13 mouse cellular contexts compared by ENCODE assay signal in the genomic region with DNA sequence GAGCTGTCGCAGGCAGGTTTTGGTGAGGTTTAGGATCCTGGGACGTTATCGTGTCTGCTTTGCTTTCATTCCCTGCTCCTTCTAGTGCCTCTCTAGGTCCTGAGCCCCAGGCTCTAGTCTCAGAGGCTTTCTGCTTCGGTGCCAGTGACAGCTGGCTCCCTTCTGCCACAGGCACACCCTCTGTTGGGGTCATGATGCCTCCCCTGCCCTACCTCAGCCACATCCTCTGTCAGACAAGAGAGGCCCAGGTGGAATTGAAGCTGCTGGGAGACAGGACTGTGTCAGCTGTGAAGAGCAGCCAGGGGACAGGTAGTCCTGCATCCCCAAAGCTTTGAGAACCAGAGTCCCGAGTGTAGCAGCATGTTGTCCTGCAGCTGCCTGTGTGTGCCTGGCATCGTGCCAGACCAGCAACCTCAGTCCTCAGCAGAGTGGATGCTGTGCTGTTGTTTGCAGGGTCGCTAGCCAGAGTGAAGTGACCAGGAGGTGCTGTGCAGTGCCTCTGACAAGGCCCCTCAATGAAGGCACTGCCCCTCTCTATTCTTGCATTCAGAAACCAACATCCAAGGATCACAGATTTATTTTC. TPM values are rescaled to one million over a fixed set of nuclear protein-coding genes. Genes with fewer than 3 reads are reported as not detected.
A peak's percentile ranks its signal among the peaks of the same experiment; 100 is the strongest.
DNase-seq lines count a peak whose midpoint lies in the region; ATAC-seq and TF ChIP-seq lines count a peak whose summit lies in the region.
"Had no signal": no experiment of that assay in that cellular context is flagged by ENCODE, and none has a peak within 500 bp of the region (broad histone marks: within the 10 kb centered on the region; RNA-seq: fewer than 3 reads in every experiment).

No protein-coding gene starts in this region.

- peak overlapping the region; percentile 57; the same call in 1 of the 2 replicates for H3K27ac ChIP-seq in forebrain, embryonic 11.5 days (ENCODE audit: low read depth, low read length)
- no peak overlapping the region for H3K27ac ChIP-seq in forebrain, embryonic 10.5 days
- peak overlapping the region; percentile 97 for H3K27ac ChIP-seq in forebrain, embryonic 13.5 days
- no peak overlapping the region for H3K27ac ChIP-seq in limb, embryonic 14.5 days (replicated peaks; ENCODE audit: low read depth, low read length)
- H3K27ac ChIP-seq: liver, embryonic 12.5 days had no signal

- peak overlapping the region; percentile 27; the same call in 1 of the 2 replicates for H3K9ac ChIP-seq in forebrain, embryonic 11.5 days (ENCODE audit: low read length)
- peak overlapping the region; percentile 58 for H3K9ac ChIP-seq in forebrain, embryonic 13.5 days
- H3K9ac ChIP-seq in limb, embryonic 14.5 days (ENCODE audit: low read depth, low read length, severe bottlenecking) = 0 out of 2 replicates have a peak overlapping the region, but pooled peaks have one; percentile 8
- H3K9ac ChIP-seq: heart, embryonic 12.5 days; liver, embryonic 12.5 days had no signal

- H3K4me1 ChIP-seq in forebrain, embryonic 11.5 days (replicated peaks; ENCODE audit: control insufficient read depth, insufficient read depth, low read length) = peaks cover 33% of the 10 kb centered on the region
- peaks cover 50% of the 10 kb centered on the region for H3K4me1 ChIP-seq in forebrain, embryonic 10.5 days
- peaks cover 78% of the 10 kb centered on the region for H3K4me1 ChIP-seq in forebrain, embryonic 13.5 days
- H3K4me1 ChIP-seq in limb, embryonic 14.5 days (ENCODE audit: control insufficient read depth, insufficient read depth, low read length) = peaks cover 15% of the 10 kb centered on the region

- H3K4me2 ChIP-seq in forebrain, embryonic 11.5 days (ENCODE audit: low read depth, low read length, severe bottlenecking) = no peak overlapping the region
- H3K4me2 ChIP-seq in forebrain, embryonic 13.5 days = peak overlapping the region; percentile 3; the same call in 1 of the 2 replicates
- H3K4me2 ChIP-seq in limb, embryonic 14.5 days (replicated peaks; ENCODE audit: low read depth, low read length, severe bottlenecking) = no peak overlapping the region
- H3K4me2 ChIP-seq: heart, embryonic 12.5 days; liver, embryonic 12.5 days had no signal

- no peak for TF ChIP-seq POLR2A in limb, embryonic 14.5 days (IDR thresholded peaks at IDR 0.05; ENCODE audit: borderline replicate concordance, extremely low read depth, insufficient read depth, insufficient read length)

- H3K4me3 ChIP-seq in forebrain, embryonic 11.5 days (ENCODE audit: low read depth, low read length) = no peak overlapping the region
- no peak overlapping the region for H3K4me3 ChIP-seq in forebrain, embryonic 10.5 days
- H3K4me3 ChIP-seq in forebrain, embryonic 13.5 days = no peak overlapping the region
- no peak overlapping the region for H3K4me3 ChIP-seq in limb, embryonic 14.5 days (replicated peaks; ENCODE audit: low read length)
- H3K4me3 ChIP-seq: heart, embryonic 12.5 days; liver, embryonic 12.5 days had no signal

- no peak for ATAC-seq in forebrain, embryonic 11.5 days (replicated peaks; ENCODE audit: low FRiP score)
- ATAC-seq in forebrain, embryonic 13.5 days = peak; percentile 31; the same call in 1 of the 2 replicates
- no peak for ATAC-seq in limb, embryonic 14.5 days (ENCODE audit: low FRiP score, low read depth)
- no peak for ATAC-seq in erythroblast, adult 5-6 weeks (replicated peaks; ENCODE audit: low FRiP score, poor library complexity, severe bottlenecking)
- ATAC-seq: liver, embryonic 12.5 days had no signal

- DNase-seq in forebrain, embryonic 11.5 days (ENCODE audit: low spot score) = no peak
- no peak for DNase-seq in forebrain, embryonic 10.5 days (ENCODE audit: extremely low spot score, low spot score)
- no peak for DNase-seq in limb, embryonic 14.5 days (ENCODE audit: low spot score)
- peak; percentile 40 to 50 for DNase-seq in thymus, adult 18-20 months
- no peak for DNase-seq in layer of hippocampus, adult 11-12 months (ENCODE audit: low spot score)
- DNase-seq in urinary bladder, postnatal 10 days (ENCODE audit: low spot score) = no peak
- DNase-seq: layer of hippocampus, adult 9-11 months; right cerebral cortex, postnatal 14 days had no signal

- WGBS in forebrain, embryonic 11.5 days = 69% methylated on average over 7 of the region's 7 CpGs
- WGBS in forebrain, embryonic 10.5 days = 81% methylated on average over 7 of the region's 7 CpGs
- WGBS in forebrain, embryonic 13.5 days = 45% methylated on average over 7 of the region's 7 CpGs
- 55% methylated on average over 7 of the region's 7 CpGs for WGBS in limb, embryonic 14.5 days

- no peaks in the 10 kb centered on the region for H3K36me3 ChIP-seq in forebrain, embryonic 11.5 days (ENCODE audit: control insufficient read depth, insufficient read depth, low read length)
- H3K36me3 ChIP-seq in forebrain, embryonic 10.5 days (replicated peaks) = peaks cover 18% of the 10 kb centered on the region
- peaks cover 3% of the 10 kb centered on the region; the same call in 1 of the 2 replicates for H3K36me3 ChIP-seq in forebrain, embryonic 13.5 days (ENCODE audit: poor library complexity, severe bottlenecking)
- H3K36me3 ChIP-seq in limb, embryonic 14.5 days (ENCODE audit: control insufficient read depth, insufficient read depth, low read length) = peaks cover 25% of the 10 kb centered on the region
- H3K36me3 ChIP-seq: G1E had no signal

- H3K9me3 ChIP-seq in forebrain, embryonic 11.5 days (ENCODE audit: control insufficient read depth, low read length) = no peaks in the 10 kb centered on the region
- no peaks in the 10 kb centered on the region for H3K9me3 ChIP-seq in forebrain, embryonic 10.5 days
- H3K9me3 ChIP-seq in forebrain, embryonic 13.5 days (replicated peaks) = no peaks in the 10 kb centered on the region
- no peaks in the 10 kb centered on the region for H3K9me3 ChIP-seq in limb, embryonic 14.5 days (ENCODE audit: control insufficient read depth, low read length)
- H3K9me3 ChIP-seq: heart, embryonic 12.5 days; liver, embryonic 12.5 days had no signal

- peaks cover 36% of the 10 kb centered on the region for H3K27me3 ChIP-seq in forebrain, embryonic 11.5 days (ENCODE audit: control insufficient read depth, insufficient read depth, low read length)
- peaks cover 86% of the 10 kb centered on the region for H3K27me3 ChIP-seq in forebrain, embryonic 10.5 days (ENCODE audit: poor library complexity, severe bottlenecking)
- H3K27me3 ChIP-seq in forebrain, embryonic 13.5 days = peaks cover 42% of the 10 kb centered on the region
- no peaks in the 10 kb centered on the region for H3K27me3 ChIP-seq in limb, embryonic 14.5 days (ENCODE audit: control insufficient read depth, insufficient read depth, low read length)
- H3K27me3 ChIP-seq: heart, embryonic 12.5 days had no signal

RNA-seq across cellular contexts. Expression of gene Acsf3, which starts 31.8 kb away (rescaled TPM):
- polyA plus RNA-seq in forebrain, embryonic 11.5 days (2014; fragmentation: Nextera tagmentation; extraction: Ambion mirVana) = 15.6 and 16.3 TPM in 2 replicates
- 19.0 and 19.1 TPM in 2 replicates for polyA plus RNA-seq in forebrain, embryonic 10.5 days (2016; fragmentation: Nextera tagmentation; extraction: Ambion mirVana)
- 15.4 and 17.4 TPM in 2 replicates for polyA plus RNA-seq in forebrain, embryonic 13.5 days (2015; fragmentation: Nextera tagmentation; extraction: Ambion mirVana)
- polyA plus RNA-seq in limb, embryonic 14.5 days (2012; rRNA removed) = 19.1 and 20.3 TPM in 2 replicates
- polyA plus RNA-seq in limb, embryonic 14.5 days (2014; fragmentation: Nextera tagmentation; extraction: Ambion mirVana) = 15.4 and 19.4 TPM in 2 replicates
- 3.3 TPM in 1 of 2 replicates, not detected in the other for total RNA-seq in erythroblast, adult 5-6 weeks (2015; ENCODE audit: low replicate concordance)
- total RNA-seq in erythroblast, adult 5-6 weeks (2017; ENCODE audit: low replicate concordance) = 1.7 and 5.2 TPM in 2 replicates

RNA-seq across cellular contexts. Expression of gene Cdh15, which starts 40.7 kb away (rescaled TPM):
- polyA plus RNA-seq in forebrain, embryonic 11.5 days (2014; fragmentation: Nextera tagmentation; extraction: Ambion mirVana) = 0.56 and 0.92 TPM in 2 replicates
- polyA plus RNA-seq in forebrain, embryonic 10.5 days (2016; fragmentation: Nextera tagmentation; extraction: Ambion mirVana) = 0.71 and 0.72 TPM in 2 replicates
- polyA plus RNA-seq in forebrain, embryonic 13.5 days (2015; fragmentation: Nextera tagmentation; extraction: Ambion mirVana) = 0.28 and 0.74 TPM in 2 replicates
- 23.6 and 27.6 TPM in 2 replicates for polyA plus RNA-seq in limb, embryonic 14.5 days (2012; rRNA removed)
- 19.5 and 27.1 TPM in 2 replicates for polyA plus RNA-seq in limb, embryonic 14.5 days (2014; fragmentation: Nextera tagmentation; extraction: Ambion mirVana)
- total RNA-seq in erythroblast, adult 5-6 weeks (2015; ENCODE audit: low replicate concordance) = not detected in 2 replicates
- not detected in 2 replicates for total RNA-seq in erythroblast, adult 5-6 weeks (2017; ENCODE audit: low replicate concordance)
- total RNA-seq: G1E had no signal
- polyA plus RNA-seq: G1E had no signal

Comparison
In these comparisons a context has a peak if more than half of its experiments do, and no peak if none do; other contexts are left out.
1. H3K27ac ChIP-seq: peak in forebrain, embryonic 11.5 days (single experiment) and forebrain, embryonic 13.5 days (single experiment); none in forebrain, embryonic 10.5 days (single experiment) and limb, embryonic 14.5 days (single experiment).
2. DNase-seq: peak in thymus, adult 18-20 months (2 of 2); none in forebrain, embryonic 11.5 days (single experiment), forebrain, embryonic 10.5 days (single experiment), limb, embryonic 14.5 days (single experiment), layer of hippocampus, adult 11-12 months (single experiment) and urinary bladder, postnatal 10 days (single experiment).
3. H3K9ac ChIP-seq: peak in every context shown above with its lines; median percentile 58 in forebrain, embryonic 13.5 days; 27 in forebrain, embryonic 11.5 days; 8 in limb, embryonic 14.5 days.
4. RNA of gene Cdh15, which starts 40.7 kb away (polyA plus RNA-seq): 19.5 to 27.6 TPM in limb, embryonic 14.5 days; 0.71 to 0.72 TPM in forebrain, embryonic 10.5 days, 0.56 to 0.92 TPM in forebrain, embryonic 11.5 days and 0.28 to 0.74 TPM in forebrain, embryonic 13.5 days; every median in the first group is over 10 times any median in the second.